Mouse (Mus musculus): ENCODE results near the gene Pi4k2a.
A peak's percentile ranks its signal among the peaks of the same experiment; 100 is the strongest.
"Not testable (repeated sequence)": the region's sequence is repeated elsewhere in the genome, so short reads cannot be mapped to it uniquely, and the experiment has no call there.

Pi4k2a gene

GRCm38 (mm10) chr19:42081613-42082012, 8.7 kb upstream of the Pi4k2a start:
- not testable (repeated sequence) for DNase-seq

GRCm38 (mm10) chr19:42085690-42086089, 4.6 kb upstream of the Pi4k2a start:
- DNase-seq: no peak

GRCm38 (mm10) chr19:42086166-42086565, 4.1 kb upstream of the Pi4k2a start, which contains the start of gene Morn4:
TSS of gene Morn4 (minus strand) at chr19:42086357.
- DNase-seq: peak; percentile 95

- peak; percentile 69 for DNase-seq
These were observed 1.0 kb upstream of the Pi4k2a start for GRCm38 (mm10) chr19:42089103-42089747.

GRCm38 (mm10) chr19:42090637-42091141, 419 bp downstream of the Pi4k2a start:
- DNase-seq: no peak

GRCm38 (mm10) chr19:42099406-42099805, 9.1 kb downstream of the Pi4k2a start:
- DNase-seq: no peak

GRCm38 (mm10) chr19:42104681-42105080, 14.4 kb downstream of the Pi4k2a start:
- DNase-seq: no peak

- DNase-seq: no peak
These were observed 25.6 kb downstream of the Pi4k2a start for GRCm38 (mm10) chr19:42115783-42116335.

GRCm38 (mm10) chr19:42118142-42118541, 27.9 kb downstream of the Pi4k2a start:
- DNase-seq: no peak

GRCm38 (mm10) chr19:42118596-42118995, 28.3 kb downstream of the Pi4k2a start:
- DNase-seq: no peak

GRCm38 (mm10) chr19:42120451-42120850, 30.2 kb downstream of the Pi4k2a start:
- DNase-seq: no peak

GRCm38 (mm10) chr19:42124684-42125083, 34.4 kb downstream of the Pi4k2a start:
- no peak for DNase-seq

- DNase-seq: no peak
These were observed 35.4 kb downstream of the Pi4k2a start for GRCm38 (mm10) chr19:42125501-42126218.

- DNase-seq: no peak
These were observed 35.9 kb downstream of the Pi4k2a start for GRCm38 (mm10) chr19:42126219-42126605.

GRCm38 (mm10) chr19:42127024-42127423, 36.8 kb downstream of the Pi4k2a start:
- DNase-seq: no peak

- peak; percentile 37 for DNase-seq
These were observed 37.9 kb downstream of the Pi4k2a start for GRCm38 (mm10) chr19:42128052-42128740.

- DNase-seq: peak; percentile 98
These were observed 38.7 kb downstream of the Pi4k2a start, which contains the start of gene Avpi1 for GRCm38 (mm10) chr19:42128787-42129508. TSS of gene Avpi1 (minus strand) at chr19:42129059.

GRCm38 (mm10) chr19:42129509-42130293, 39.4 kb downstream of the Pi4k2a start:
- no peak for DNase-seq

GRCm38 (mm10) chr19:42130294-42130606, 40.0 kb downstream of the Pi4k2a start:
- DNase-seq: no peak

- no peak for DNase-seq
These were observed 40.8 kb downstream of the Pi4k2a start for GRCm38 (mm10) chr19:42131101-42131500.

GRCm38 (mm10) chr19:42135070-42135469, 44.8 kb downstream of the Pi4k2a start:
- DNase-seq: no peak

GRCm38 (mm10) chr19:42136126-42136525, 45.9 kb downstream of the Pi4k2a start:
- DNase-seq: no peak
